Mouse (Mus musculus): ENCODE measurements around the gene Tuft1. TPM values are rescaled to one million over a fixed set of nuclear protein-coding genes. Genes with fewer than 3 reads are reported as not detected.
A peak's percentile ranks its signal among the peaks of the same experiment; 100 is the strongest.
"Not testable (repeated sequence)": the region's sequence is repeated elsewhere in the genome, so short reads cannot be mapped to it uniquely, and the experiment has no call there.

Gene Tuft1
- 3.2 and 6.1 TPM in 2 replicates for polyA plus RNA-seq (2011; ENCODE audit: insufficient read length, low read depth, missing spikeins)

DNA sequence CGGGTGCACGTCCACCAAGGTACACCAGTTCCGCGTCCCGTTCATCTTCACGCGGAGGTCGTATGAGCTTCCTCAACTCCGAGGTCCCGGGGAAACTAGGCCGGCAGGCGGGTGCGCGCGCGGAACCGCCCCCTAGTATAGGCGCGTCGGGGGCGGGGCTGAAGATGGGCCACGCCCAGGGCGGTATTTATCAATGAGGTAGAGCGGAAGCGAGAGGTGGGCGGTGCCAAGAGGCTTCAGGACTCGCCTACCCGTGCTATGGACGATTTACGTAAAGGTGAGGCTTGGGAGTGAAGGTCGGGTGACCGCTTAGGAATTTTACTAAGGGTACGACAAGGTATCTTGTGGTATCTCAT, at the start of gene Tuft1:
Tuft1 (minus strand) TSS at position 133 of the 356 bp plus-strand sequence.
- not testable (repeated sequence) for H3K4me1 ChIP-seq (ENCODE audit: control insufficient read depth, insufficient read depth, low read length); H3K27ac ChIP-seq (ENCODE audit: insufficient read depth, low read length)
- H3K4me3 ChIP-seq (ENCODE audit: insufficient read depth, low read length): peak within 1 kb of the TSS; percentile 56

GRCm38 (mm10) chr3:94703364-94703763, 44.7 kb upstream of the Tuft1 start:
- not testable (repeated sequence) for H3K4me3 ChIP-seq (ENCODE audit: insufficient read depth, low read length); H3K4me1 ChIP-seq (ENCODE audit: control insufficient read depth, insufficient read depth, low read length); H3K27ac ChIP-seq (ENCODE audit: insufficient read depth, low read length)

DNA sequence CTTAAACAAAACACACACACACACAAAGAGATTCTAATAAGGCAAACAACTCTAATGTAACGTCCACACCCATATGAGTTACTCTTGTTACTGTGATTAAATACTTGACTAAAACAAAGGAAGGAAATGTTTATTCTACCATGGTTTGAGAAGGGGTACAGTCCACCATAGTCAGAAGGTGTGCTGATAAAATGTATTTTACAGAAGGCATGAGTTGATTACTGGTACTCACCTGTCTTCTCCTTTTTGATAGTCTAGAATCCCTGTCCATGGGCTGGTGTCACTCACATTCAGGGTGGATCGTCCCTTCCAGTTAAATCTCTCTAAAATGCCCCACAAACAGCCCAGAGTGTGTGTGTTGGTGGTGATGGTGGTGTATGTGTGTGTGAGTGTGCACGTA, 44.2 kb upstream of the Tuft1 start:
- Histone ChIP-seq H3K27ac (ENCODE audit: insufficient read depth, low read length) (no peak overlapping the region), H3K4me3 (ENCODE audit: insufficient read depth, low read length) (no peak overlapping the region), H3K4me1 (ENCODE audit: control insufficient read depth, insufficient read depth, low read length) (no peaks in the 10 kb centered on the region)
- TF ChIP-seq CTCF (IDR thresholded peaks at IDR 0.05; ENCODE audit: borderline replicate concordance, insufficient read depth, low read length) (no peak), POLR2A (IDR thresholded peaks at IDR 0.05; ENCODE audit: low read depth, low read length) (no peak)

GRCm38 (mm10) chr3:94702163-94702810, 43.6 kb upstream of the Tuft1 start:
- H3K27ac ChIP-seq (ENCODE audit: insufficient read depth, low read length); H3K4me1 ChIP-seq (ENCODE audit: control insufficient read depth, insufficient read depth, low read length); H3K4me3 ChIP-seq (ENCODE audit: insufficient read depth, low read length): not testable (repeated sequence)

DNA sequence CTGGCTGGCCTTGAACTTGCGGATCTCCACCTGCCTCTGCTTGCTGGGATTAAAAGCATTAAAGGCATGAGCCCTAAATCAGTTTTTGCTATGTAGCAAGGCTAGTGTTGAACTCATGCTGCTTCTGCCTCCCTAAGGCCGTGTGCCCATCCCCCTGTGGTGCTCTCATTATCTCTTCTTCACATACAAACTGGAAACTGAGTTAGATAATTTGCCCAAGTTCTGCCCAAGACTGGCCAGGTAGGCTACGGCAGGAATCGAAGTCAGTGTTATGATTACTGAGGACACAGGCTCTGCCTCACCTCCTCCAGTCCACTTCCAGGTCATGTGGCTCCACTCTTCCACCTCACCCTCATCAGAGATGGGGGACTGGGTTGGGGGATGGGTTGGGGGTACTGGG, 37.6 kb upstream of the Tuft1 start:
- not testable (repeated sequence) for H3K4me1 ChIP-seq (ENCODE audit: control insufficient read depth, insufficient read depth, low read length); H3K27ac ChIP-seq (ENCODE audit: insufficient read depth, low read length); H3K4me3 ChIP-seq (ENCODE audit: insufficient read depth, low read length)

DNA sequence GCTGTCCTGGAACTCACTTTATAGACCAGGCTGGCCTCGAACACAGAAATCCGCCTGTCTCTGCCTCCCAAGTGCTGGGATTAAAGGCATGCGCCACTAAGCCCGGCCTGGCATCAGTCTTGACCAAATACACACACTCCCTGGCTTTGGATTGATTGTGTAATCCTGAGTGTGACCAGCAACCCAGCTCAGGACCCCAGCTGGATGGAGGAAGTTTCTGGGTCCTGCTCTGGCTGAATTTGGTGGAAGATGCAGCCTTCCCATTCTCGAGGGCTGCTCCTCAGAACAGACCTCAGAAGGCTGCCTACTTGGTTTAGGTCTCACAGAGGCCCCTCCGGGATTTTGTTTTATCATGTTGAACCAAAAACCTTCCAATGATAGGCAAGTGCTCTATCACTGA, 36.9 kb upstream of the Tuft1 start:
- H3K27ac ChIP-seq (ENCODE audit: insufficient read depth, low read length); H3K4me1 ChIP-seq (ENCODE audit: control insufficient read depth, insufficient read depth, low read length); H3K4me3 ChIP-seq (ENCODE audit: insufficient read depth, low read length): not testable (repeated sequence)

- not testable (repeated sequence) for H3K4me1 ChIP-seq (ENCODE audit: control insufficient read depth, insufficient read depth, low read length); H3K4me3 ChIP-seq (ENCODE audit: insufficient read depth, low read length); H3K27ac ChIP-seq (ENCODE audit: insufficient read depth, low read length)
Measured at GRCm38 (mm10) chr3:94693874-94694273, 35.2 kb upstream of the Tuft1 start.

DNA sequence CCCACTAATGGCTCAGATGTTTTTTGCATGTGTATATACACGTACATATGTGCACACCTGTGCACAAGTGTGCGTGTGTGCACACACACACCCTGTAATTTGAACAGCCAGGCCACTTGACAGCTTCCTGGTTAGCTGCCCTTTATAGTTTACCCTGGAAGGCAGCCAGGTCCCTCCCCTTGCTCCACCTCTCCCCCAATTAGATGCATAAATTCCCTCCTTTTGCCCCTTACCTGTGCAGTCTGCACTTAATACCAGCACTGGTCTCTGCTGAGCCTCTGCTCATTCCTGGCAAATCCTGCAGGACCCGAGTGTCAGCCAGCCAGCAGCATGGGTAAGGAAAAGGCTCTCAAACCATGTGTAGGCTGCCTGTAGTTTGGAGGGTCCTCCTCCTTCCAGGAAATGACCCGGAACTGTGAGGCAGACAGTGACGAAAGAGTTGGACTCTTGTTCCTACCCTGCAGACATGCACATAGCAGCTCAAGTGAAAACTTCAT, 34.7 kb upstream of the Tuft1 start, which contains the start of gene Selenbp2:
Selenbp2 (plus strand) TSS at position 228 of the 497 bp plus-strand sequence.
- TF ChIP-seq POLR2A (IDR thresholded peaks at IDR 0.05; ENCODE audit: low read depth, low read length) (no peak), CTCF (IDR thresholded peaks at IDR 0.05; ENCODE audit: borderline replicate concordance, insufficient read depth, low read length) (no peak)
- H3K4me1 ChIP-seq (ENCODE audit: control insufficient read depth, insufficient read depth, low read length): no peaks in the 10 kb centered on the region
- H3K27ac ChIP-seq (ENCODE audit: insufficient read depth, low read length): no peak within 1 kb of the TSS
- H3K4me3 ChIP-seq (ENCODE audit: insufficient read depth, low read length): no peak within 1 kb of the TSS

DNA sequence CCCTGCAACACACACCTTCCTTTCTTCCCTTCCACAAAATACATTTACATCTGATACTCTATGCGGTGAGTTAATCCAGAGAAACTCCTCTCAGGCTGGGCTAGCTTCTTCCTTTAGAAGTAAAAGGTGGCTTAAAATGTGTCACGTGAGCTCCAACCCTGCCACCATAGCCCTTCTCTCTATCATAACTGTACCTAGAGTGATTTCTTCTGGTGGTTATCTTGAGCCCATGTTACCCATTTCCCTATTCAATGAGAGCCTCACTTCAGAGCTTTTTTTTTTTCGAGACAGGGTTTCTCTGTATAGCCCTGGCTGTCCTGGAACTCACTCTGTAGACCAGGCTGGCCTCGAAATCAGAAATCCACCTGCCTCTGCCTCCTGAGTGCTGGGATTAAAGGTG, 33.0 kb upstream of the Tuft1 start:
- not testable (repeated sequence) for H3K4me3 ChIP-seq (ENCODE audit: insufficient read depth, low read length); H3K27ac ChIP-seq (ENCODE audit: insufficient read depth, low read length); H3K4me1 ChIP-seq (ENCODE audit: control insufficient read depth, insufficient read depth, low read length)

DNA sequence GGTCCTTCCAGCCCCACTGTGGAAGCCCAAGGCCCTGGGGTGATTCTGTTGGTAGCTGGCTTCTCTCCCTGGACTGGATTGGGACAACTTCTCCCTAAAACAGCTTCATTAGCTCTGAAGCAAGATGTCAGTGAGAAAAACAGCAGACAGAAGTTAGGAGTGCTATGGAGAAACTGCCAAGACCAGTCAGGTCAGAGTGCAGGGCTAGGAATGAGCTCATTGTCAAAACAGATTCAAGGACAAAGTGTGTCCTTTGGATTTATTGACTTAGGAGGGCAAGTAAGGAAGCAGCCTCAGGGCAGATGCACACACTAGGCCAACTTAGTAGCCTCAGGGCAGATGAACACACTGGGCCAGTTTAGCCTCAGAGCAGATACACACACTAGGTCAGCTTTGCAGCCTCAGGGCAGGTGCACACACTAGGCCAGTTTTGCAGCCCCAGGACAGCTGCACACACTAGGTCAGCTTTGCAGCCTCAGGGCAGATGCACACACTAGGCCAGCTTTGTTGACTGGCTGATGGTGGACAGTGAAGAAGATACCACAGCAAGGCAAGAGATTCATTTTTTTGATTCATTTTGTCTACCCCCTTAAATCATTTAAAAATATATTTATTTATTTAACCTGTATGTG, 32.1 kb upstream of the Tuft1 start:
- no peak overlapping the region for H3K27ac ChIP-seq (ENCODE audit: insufficient read depth, low read length)
- TF ChIP-seq CTCF (IDR thresholded peaks at IDR 0.05; ENCODE audit: borderline replicate concordance, insufficient read depth, low read length): no peak
- TF ChIP-seq POLR2A (IDR thresholded peaks at IDR 0.05; ENCODE audit: low read depth, low read length): no peak
- no peaks in the 10 kb centered on the region for H3K4me1 ChIP-seq (ENCODE audit: control insufficient read depth, insufficient read depth, low read length)
- no peak overlapping the region for H3K4me3 ChIP-seq (ENCODE audit: insufficient read depth, low read length)

- H3K4me1 ChIP-seq (ENCODE audit: control insufficient read depth, insufficient read depth, low read length); H3K27ac ChIP-seq (ENCODE audit: insufficient read depth, low read length); H3K4me3 ChIP-seq (ENCODE audit: insufficient read depth, low read length): not testable (repeated sequence)
Measured at GRCm38 (mm10) chr3:94690162-94690561, 31.5 kb upstream of the Tuft1 start.

DNA sequence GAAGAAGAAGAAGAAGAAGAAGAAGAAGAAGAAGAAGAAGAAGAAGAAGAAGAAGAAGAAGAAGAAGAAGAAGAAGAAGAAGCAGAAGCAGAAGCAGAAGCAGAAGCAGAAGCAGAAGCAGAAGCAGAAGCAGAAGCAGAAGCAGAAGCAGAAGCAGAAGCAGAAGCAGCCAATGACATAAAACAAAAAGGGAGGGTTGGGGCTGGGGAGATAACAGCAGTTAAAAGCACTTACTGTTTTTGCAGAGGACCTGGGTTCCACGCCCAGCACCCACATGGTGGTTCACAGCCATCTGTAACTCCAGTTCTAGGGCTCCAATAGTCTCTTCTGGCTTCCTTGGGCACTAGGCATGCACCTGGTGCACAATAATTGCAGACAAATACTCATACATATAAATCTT, 30.5 kb upstream of the Tuft1 start:
- H3K4me1 ChIP-seq (ENCODE audit: control insufficient read depth, insufficient read depth, low read length); H3K4me3 ChIP-seq (ENCODE audit: insufficient read depth, low read length); H3K27ac ChIP-seq (ENCODE audit: insufficient read depth, low read length): not testable (repeated sequence)

GRCm38 (mm10) chr3:94688698-94689097, 30.0 kb upstream of the Tuft1 start:
- not testable (repeated sequence) for H3K4me3 ChIP-seq (ENCODE audit: insufficient read depth, low read length); H3K27ac ChIP-seq (ENCODE audit: insufficient read depth, low read length); H3K4me1 ChIP-seq (ENCODE audit: control insufficient read depth, insufficient read depth, low read length)

DNA sequence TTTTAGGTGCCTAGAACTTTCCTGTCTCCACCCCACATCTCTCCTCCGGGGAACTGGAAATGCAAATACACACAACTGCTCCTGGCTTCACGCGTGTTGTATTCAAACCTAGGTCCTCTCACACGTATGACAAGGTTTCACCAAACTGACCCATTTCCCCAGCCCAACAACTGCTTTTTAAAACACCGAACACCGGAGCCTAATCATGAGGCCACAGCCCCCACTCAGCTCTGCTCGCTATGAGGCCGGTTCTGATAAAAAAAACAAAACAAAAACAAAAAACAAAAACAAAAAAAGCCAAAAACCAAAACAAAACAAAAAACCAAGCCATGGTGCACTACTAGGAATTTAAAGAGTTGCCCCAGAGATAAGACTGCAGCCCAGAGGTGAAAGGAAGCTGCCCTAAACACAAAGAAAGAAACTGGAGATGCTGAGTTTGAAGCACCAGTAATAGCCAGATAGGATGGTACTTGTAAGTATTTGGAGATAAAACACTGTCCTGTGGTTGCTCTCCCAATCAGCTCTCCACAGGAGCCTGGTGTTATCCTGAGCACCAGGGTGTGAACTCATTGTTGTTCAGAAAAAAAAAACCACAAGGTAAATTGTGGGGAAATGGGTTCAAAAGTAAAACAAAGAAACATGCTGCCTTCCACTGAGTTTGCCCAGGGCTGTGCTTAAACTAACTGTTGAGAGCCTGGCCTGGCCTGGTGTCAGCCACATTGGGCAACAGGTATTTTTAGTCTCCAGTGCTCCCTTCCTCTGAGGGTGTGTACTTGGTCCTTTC, 27.5 kb upstream of the Tuft1 start:
- H3K4me1 ChIP-seq (ENCODE audit: control insufficient read depth, insufficient read depth, low read length); H3K4me3 ChIP-seq (ENCODE audit: insufficient read depth, low read length); H3K27ac ChIP-seq (ENCODE audit: insufficient read depth, low read length): not testable (repeated sequence)

All from embryonic fibroblast, embryonic 13.5 days (primary cell).